Mouse (Mus musculus): Measurements from ENCODE around the gene Zfhx3. TPM values are rescaled to one million over a fixed set of nuclear protein-coding genes. Genes with fewer than 3 reads are reported as not detected.

The Zfhx3 gene
- polyA plus RNA-seq, 1 experiment from 2014 or later = 4.3 TPM

DNA sequence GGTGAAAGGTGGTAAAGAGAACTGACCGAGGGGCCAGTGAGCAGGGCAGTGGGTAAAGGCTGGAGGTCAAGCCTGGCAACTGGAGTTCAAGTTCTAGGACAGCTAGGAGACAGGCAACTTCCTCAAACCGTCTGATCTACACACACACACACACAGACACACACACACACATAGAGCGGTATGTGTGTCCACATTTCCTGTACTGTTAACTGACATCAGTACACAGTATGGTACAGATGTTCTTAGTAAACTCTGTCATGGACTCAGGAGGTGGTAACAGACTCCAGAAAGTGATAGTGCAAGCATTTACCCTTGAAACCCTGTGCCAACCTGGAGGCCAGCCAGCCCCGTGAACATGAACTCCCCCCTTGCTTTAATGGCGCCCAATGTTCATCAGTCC lies 1059.5 kb downstream of the Zfhx3 start:
- POLR2A ChIA-PET = no interaction called here
- CTCF ChIA-PET = interaction anchor here (1.2 kb wide), 1 partner anchor 13 kb away, joined by 3 read pairs; no protein-coding TSS in a partner anchor

GRCm38 (mm10) chr8:109006986-109007385 lies 1064.5 kb downstream of the Zfhx3 start:
- in situ Hi-C loops (cut with MboI; ENCODE audit: low pct_unique_long_range_greater_than_20kb) = no loop called here
- ChIA-PET CTCF (no interaction called here), POLR2A (no interaction called here)
- peaks cover 19% of the 10 kb centered on the region for H3K27me3 ChIP-seq
- ATAC-seq = no peak
- no peak for TF ChIP-seq CTCF (IDR thresholded peaks at IDR 0.05)
- DNase-seq (ENCODE audit: low read depth, low spot score) = no peak

More for the DNA sequence above, 1059.5 kb downstream of the Zfhx3 start:
- peaks cover 4% of the 10 kb centered on the region for H3K27me3 ChIP-seq
- DNase-seq (ENCODE audit: low read depth, low spot score) (no peak), ATAC-seq (no peak)
- no peak for TF ChIP-seq CTCF (IDR thresholded peaks at IDR 0.05)
- in situ Hi-C loops (cut with MboI; ENCODE audit: low pct_unique_long_range_greater_than_20kb) = no loop called here

All from Patski (cell line).